In genomic region chr17:77718450-77718849, GRCm38 (mm10) we compare ENCODE assay signal across 20 mouse cellular contexts.
"Had no signal": no experiment of that assay in that cellular context is flagged by ENCODE, and none has a peak within 500 bp of the region (broad histone marks: within the 10 kb centered on the region; RNA-seq: fewer than 3 reads in every experiment).

No protein-coding gene starts in this region.

- H3K27ac ChIP-seq: liver, embryonic 13.5 days; liver, embryonic 15.5 days; lung, embryonic 15.5 days; neural tube, embryonic 13.5 days; neural tube, embryonic 15.5 days had no signal

- H3K27me3 ChIP-seq: liver, embryonic 13.5 days; liver, embryonic 15.5 days; lung, embryonic 15.5 days; neural tube, embryonic 13.5 days; neural tube, embryonic 15.5 days had no signal

- DNase-seq: liver, embryonic 13.5 days; liver, postnatal 0 days; lung, adult 2 months; lung, postnatal 14 days; lung, postnatal 36 days; retina, postnatal 1 day; right cerebral cortex, adult 18-20 months; right cerebral cortex, postnatal 25 days; right cerebral cortex, postnatal 4 days; spleen, adult 18-20 months; thymus, adult 18-20 months; thymus, postnatal 14 days; thymus, postnatal 36 days had no signal

- H3K4me1 ChIP-seq: liver, embryonic 13.5 days; liver, embryonic 15.5 days; lung, embryonic 15.5 days; neural tube, embryonic 13.5 days; neural tube, embryonic 15.5 days had no signal

- H3K4me3 ChIP-seq: liver, embryonic 13.5 days; liver, embryonic 15.5 days; lung, embryonic 15.5 days; myocyte; neural tube, embryonic 13.5 days; neural tube, embryonic 15.5 days had no signal

- H3K36me3 ChIP-seq: liver, embryonic 13.5 days; liver, embryonic 15.5 days; lung, embryonic 15.5 days; neural tube, embryonic 13.5 days; neural tube, embryonic 15.5 days had no signal

- H3K9ac ChIP-seq: liver, embryonic 13.5 days; liver, embryonic 15.5 days; liver, postnatal 0 days; lung, embryonic 15.5 days; neural tube, embryonic 13.5 days; neural tube, embryonic 15.5 days had no signal

- H3K4me2 ChIP-seq: liver, embryonic 11.5 days; liver, embryonic 13.5 days; liver, embryonic 15.5 days; lung, embryonic 15.5 days; neural tube, embryonic 13.5 days; neural tube, embryonic 15.5 days had no signal

- H3K9me3 ChIP-seq: liver, embryonic 13.5 days; liver, embryonic 15.5 days; lung, embryonic 15.5 days; neural tube, embryonic 13.5 days; neural tube, embryonic 15.5 days had no signal

- ATAC-seq: liver, postnatal 0 days; lung, postnatal 0 days had no signal
